Mouse (Mus musculus): ENCODE data around the gene Per3.

DNA sequence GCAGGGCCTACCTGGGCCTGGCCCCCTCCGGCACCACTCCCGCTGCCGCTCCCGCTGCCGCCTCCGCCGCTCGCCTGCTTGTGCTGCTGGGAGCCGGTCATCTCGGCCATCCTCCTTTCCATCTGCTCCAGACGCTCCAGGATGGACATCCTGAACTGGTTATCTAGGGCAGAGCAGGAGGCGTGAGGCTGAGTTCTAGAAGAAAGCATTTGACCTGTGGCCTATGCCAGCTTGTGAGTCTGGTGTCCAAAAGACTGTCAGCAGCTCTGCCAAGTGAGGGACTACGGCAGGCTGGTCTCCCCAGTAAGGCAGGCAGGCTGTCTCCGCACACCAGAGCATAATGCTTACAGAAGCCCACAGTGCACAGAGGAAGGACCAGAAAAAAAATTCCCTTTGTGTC, 44.4 kb upstream of the Per3 start:
- no peak for TF ChIP-seq CTCF (IDR thresholded peaks at IDR 0.05; ENCODE audit: borderline replicate concordance, extremely low read depth, insufficient read depth, insufficient read length)
- TF ChIP-seq POLR2A (IDR thresholded peaks at IDR 0.05; ENCODE audit: borderline replicate concordance, extremely low read depth, insufficient read depth, insufficient read length, poor library complexity, severe bottlenecking) = no peak
